Mouse (Mus musculus): ENCODE results near the gene Mgp.

DNA sequence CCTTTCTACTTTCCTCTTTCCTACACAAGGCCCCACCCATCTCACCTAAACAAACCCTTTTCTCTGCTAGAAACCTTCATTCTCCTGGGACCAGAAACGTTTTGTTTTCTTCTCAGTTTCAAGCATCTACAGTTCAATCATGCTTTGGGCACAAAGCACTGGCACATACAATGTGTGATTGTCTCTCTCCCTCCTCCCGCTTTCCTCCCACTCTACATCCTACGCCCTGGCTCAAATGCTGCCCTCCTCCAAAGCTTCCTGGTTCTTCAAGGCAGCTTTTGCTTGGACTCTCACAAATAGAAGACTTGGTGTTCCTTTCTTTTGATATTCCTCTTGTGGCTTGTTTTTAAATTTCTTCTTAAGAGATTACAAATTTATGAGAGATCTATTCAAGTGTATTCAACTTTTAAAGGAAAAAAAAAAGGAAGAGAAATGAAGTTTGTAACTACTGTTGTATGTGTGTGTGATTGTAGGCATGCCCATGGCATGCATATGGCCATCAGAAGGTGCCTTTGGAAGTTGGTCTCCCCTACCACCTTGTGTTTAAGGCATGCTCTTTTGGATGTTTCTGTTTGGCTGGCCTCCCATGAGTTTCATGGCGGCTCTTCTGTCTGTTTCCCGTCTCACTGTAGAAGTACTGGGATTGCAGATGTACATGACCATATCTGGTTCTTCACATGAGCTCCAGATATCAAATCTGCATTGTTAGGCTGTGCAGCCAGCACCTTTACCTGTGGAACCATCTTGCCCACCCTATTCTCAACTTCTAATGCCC lies 29.7 kb downstream of the Mgp start:
- TF ChIP-seq CTCF (IDR thresholded peaks at IDR 0.05) (no peak), EP300 (IDR thresholded peaks at IDR 0.05) (no peak)
